Mouse (Mus musculus): ENCODE results near the gene Gorab.

DNA sequence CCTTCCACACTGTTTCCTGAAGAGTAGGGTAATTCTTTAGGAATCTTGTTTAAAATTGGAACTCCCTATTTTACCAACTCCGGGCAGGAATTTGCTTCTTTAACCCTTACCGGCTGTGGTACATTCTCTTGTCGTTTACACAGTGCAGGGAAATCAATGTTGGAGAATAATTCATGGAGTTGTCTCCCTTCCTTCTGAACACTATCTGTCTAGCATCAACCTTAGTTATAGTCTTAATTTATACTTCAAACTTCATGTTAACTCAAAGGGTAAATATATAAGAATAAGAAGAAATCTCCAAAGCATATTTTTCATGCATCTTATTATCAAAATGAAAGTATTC lies 64.3 kb downstream of the Gorab start:
- TF ChIP-seq CTCF (IDR thresholded peaks at IDR 0.05; ENCODE audit: low read depth, low read length) (no peak), POLR2A (IDR thresholded peaks at IDR 0.05; ENCODE audit: borderline replicate concordance, low read depth, low read length) (no peak)
